Mouse (Mus musculus) thymus, postnatal 14 days (tissue): ENCODE measurements at regions not wholly inside any gene's neighbourhood (a gene's known extent, or its start where the extent isn't known, plus 50 kb on each side); places are given as distances from the start of the nearest gene placed in this dataset.

Source experiments
- DNase-seq: peaks from one replicate; pipeline ENCODE4 v3.0.0; 2021

- DNase-seq: no peak
Observed at GRCm38 (mm10) chr1:138343451-138343850, 69.9 kb downstream of the Atp6v1g3 start.

- no peak for DNase-seq
Observed at GRCm38 (mm10) chr1:138344920-138345319, 71.4 kb downstream of the Atp6v1g3 start.

- no peak for DNase-seq
Observed at GRCm38 (mm10) chr1:138345992-138346391, 72.5 kb downstream of the Atp6v1g3 start.

- no peak for DNase-seq
Observed at GRCm38 (mm10) chr1:138346904-138347303, 73.4 kb downstream of the Atp6v1g3 start.

- peak; percentile 21 for DNase-seq
Observed at GRCm38 (mm10) chr1:138348447-138348846, 74.9 kb downstream of the Atp6v1g3 start.

GRCm38 (mm10) chr1:138349099-138349498 is 75.6 kb downstream of the Atp6v1g3 start:
- no peak for DNase-seq

- DNase-seq: no peak
Observed at GRCm38 (mm10) chr1:138356407-138356806, 82.9 kb downstream of the Atp6v1g3 start.

GRCm38 (mm10) chr1:138362684-138363472 is 89.3 kb downstream of the Atp6v1g3 start:
- DNase-seq: no peak

GRCm38 (mm10) chr1:138369953-138370482 is 96.5 kb downstream of the Atp6v1g3 start:
- no peak for DNase-seq

GRCm38 (mm10) chr1:138371474-138371873 is 97.9 kb downstream of the Atp6v1g3 start:
- no peak for DNase-seq

- DNase-seq: no peak
Observed at GRCm38 (mm10) chr1:138384146-138384545, 110.6 kb downstream of the Atp6v1g3 start.

GRCm38 (mm10) chr1:138385156-138385841 is 111.8 kb downstream of the Atp6v1g3 start:
- peak; percentile 6 for DNase-seq

GRCm38 (mm10) chr1:138386001-138386400 is 112.5 kb downstream of the Atp6v1g3 start:
- no peak for DNase-seq

GRCm38 (mm10) chr1:138388634-138389033 is 115.1 kb downstream of the Atp6v1g3 start:
- DNase-seq: no peak

- no peak for DNase-seq
Observed at GRCm38 (mm10) chr1:138389676-138390075, 116.1 kb downstream of the Atp6v1g3 start.

GRCm38 (mm10) chr1:138418610-138419009 is 145.1 kb downstream of the Atp6v1g3 start:
- DNase-seq: no peak

- DNase-seq: no peak
Observed at GRCm38 (mm10) chr1:138427416-138427815, 153.9 kb downstream of the Atp6v1g3 start.
